Mouse (Mus musculus) frontal cortex, postnatal 36 days (tissue): ENCODE results near the gene Kiss1r.
"Not testable (repeated sequence)": the region's sequence is repeated elsewhere in the genome, so short reads cannot be mapped to it uniquely, and the experiment has no call there.

ENCODE experiments used
- DNase-seq, 2 experiments: peaks; one replicate each; pipeline ENCODE4 v3.0.0; 2022; ENCODE audit warnings: low spot score in 2 of 2

Kiss1r gene

GRCm38 (mm10) chr10:79916808-79917531 lies at the start of gene Kiss1r:
TSS of gene Kiss1r (plus strand) at chr10:79916971.
- peak; percentile 82 for DNase-seq

GRCm38 (mm10) chr10:79871845-79872244 lies 44.9 kb upstream of the Kiss1r start:
- DNase-seq, result no peak

GRCm38 (mm10) chr10:79872862-79873261 lies 43.9 kb upstream of the Kiss1r start:
- DNase-seq, result no peak

GRCm38 (mm10) chr10:79873313-79873712 lies 43.5 kb upstream of the Kiss1r start:
- DNase-seq, result no peak

GRCm38 (mm10) chr10:79873715-79874289 lies 43.0 kb upstream of the Kiss1r start:
- no peak for DNase-seq

- DNase-seq, result no peak
Measured at GRCm38 (mm10) chr10:79874290-79874862, 42.4 kb upstream of the Kiss1r start, which contains the start of the genes Prtn3 and Plppr3. TSS of gene Prtn3 (plus strand) at chr10:79874476. TSS of gene Plppr3 (minus strand) at chr10:79874634.

GRCm38 (mm10) chr10:79877174-79877573 lies 39.6 kb upstream of the Kiss1r start:
- DNase-seq, result no peak

GRCm38 (mm10) chr10:79877757-79878156 lies 39.0 kb upstream of the Kiss1r start:
- DNase-seq, result no peak

- no peak for DNase-seq
Measured at GRCm38 (mm10) chr10:79879527-79879926, 37.2 kb upstream of the Kiss1r start.

- no peak for DNase-seq
Measured at GRCm38 (mm10) chr10:79880721-79881120, 36.0 kb upstream of the Kiss1r start.

GRCm38 (mm10) chr10:79881981-79882380 lies 34.8 kb upstream of the Kiss1r start:
- DNase-seq, result no peak

- peak; percentile 80 to 86 for DNase-seq
Measured at GRCm38 (mm10) chr10:79883297-79884084, 33.3 kb upstream of the Kiss1r start.

GRCm38 (mm10) chr10:79884446-79884845 lies 32.3 kb upstream of the Kiss1r start:
- no peak for DNase-seq

- not testable (repeated sequence) for DNase-seq
Measured at GRCm38 (mm10) chr10:79884938-79885337, 31.8 kb upstream of the Kiss1r start.

- DNase-seq, result no peak
Measured at GRCm38 (mm10) chr10:79886054-79886453, 30.7 kb upstream of the Kiss1r start, which contains the start of gene Elane. TSS of gene Elane (plus strand) at chr10:79886247.

- DNase-seq, result no peak
Measured at GRCm38 (mm10) chr10:79886611-79887010, 30.2 kb upstream of the Kiss1r start.

- DNase-seq, result no peak
Measured at GRCm38 (mm10) chr10:79889386-79889785, 27.4 kb upstream of the Kiss1r start.

- no peak for DNase-seq
Measured at GRCm38 (mm10) chr10:79890670-79891069, 26.1 kb upstream of the Kiss1r start, which contains the start of gene Cfd. TSS of gene Cfd (plus strand) at chr10:79890853.

GRCm38 (mm10) chr10:79892451-79893118 lies 24.2 kb upstream of the Kiss1r start:
- peak; percentile 79 to 81 for DNase-seq

GRCm38 (mm10) chr10:79896306-79896705 lies 20.5 kb upstream of the Kiss1r start:
- DNase-seq, result no peak

- DNase-seq, result no peak
Measured at GRCm38 (mm10) chr10:79896814-79897213, 20.0 kb upstream of the Kiss1r start.
